Mouse (Mus musculus) cerebellum, adult 11-12 months (tissue): ENCODE results near the gene Tnf.

Source experiments
- DNase-seq: peaks from one replicate; pipeline ENCODE4 v3.0.0; 2022

The Tnf gene

DNA sequence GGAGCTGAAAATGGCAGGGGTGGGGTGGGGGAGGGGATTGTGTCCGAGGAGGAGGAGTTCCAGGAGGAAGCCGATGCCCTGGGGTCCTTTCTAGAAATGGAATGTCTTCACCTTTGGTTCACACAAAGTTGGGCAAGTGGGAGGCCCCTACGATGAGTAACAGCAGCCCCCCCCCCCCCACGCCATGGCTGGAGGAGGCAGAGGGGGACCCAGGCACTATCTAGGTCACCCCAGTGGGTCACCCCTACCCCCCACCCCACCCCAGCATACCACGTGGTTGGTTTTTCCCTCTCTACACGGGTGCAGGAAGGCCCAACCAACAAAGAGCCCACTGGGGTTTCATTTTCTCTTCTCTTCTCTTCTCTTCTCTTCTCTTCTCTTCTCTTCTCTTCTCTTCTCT lies 4.7 kb downstream of the Tnf start:
- no peak for DNase-seq

GRCm38 (mm10) chr17:35196321-35196641 lies 5.5 kb downstream of the Tnf start:
- no peak for DNase-seq

DNA sequence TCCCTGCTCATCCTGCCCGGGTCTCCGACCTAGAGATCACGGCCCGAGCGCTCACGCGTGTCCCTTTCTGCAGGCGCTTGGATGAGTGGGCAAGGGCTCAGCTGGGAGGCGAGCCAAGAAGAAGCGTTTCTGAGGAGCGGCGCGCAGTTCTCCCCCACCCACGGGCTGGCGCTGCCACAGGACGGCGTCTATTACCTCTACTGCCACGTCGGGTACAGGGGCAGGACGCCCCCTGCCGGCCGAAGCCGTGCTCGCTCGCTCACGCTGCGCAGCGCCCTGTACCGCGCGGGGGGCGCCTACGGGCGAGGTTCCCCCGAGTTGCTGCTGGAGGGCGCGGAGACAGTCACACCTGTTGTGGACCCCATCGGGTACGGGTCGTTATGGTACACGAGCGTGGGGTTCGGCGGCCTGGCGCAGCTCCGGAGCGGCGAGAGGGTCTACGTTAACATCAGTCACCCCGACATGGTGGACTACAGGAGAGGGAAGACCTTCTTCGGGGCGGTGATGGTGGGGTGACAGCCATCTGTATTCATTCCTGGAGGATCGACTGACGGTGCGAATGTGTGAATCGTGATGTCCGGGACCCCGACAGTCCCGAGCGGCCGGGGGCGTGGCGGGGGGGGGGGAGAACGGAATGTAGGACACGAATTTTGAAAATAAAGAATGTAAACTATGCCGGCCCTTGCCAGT lies 6.0 kb downstream of the Tnf start:
- DNase-seq: peak; percentile 41

DNA sequence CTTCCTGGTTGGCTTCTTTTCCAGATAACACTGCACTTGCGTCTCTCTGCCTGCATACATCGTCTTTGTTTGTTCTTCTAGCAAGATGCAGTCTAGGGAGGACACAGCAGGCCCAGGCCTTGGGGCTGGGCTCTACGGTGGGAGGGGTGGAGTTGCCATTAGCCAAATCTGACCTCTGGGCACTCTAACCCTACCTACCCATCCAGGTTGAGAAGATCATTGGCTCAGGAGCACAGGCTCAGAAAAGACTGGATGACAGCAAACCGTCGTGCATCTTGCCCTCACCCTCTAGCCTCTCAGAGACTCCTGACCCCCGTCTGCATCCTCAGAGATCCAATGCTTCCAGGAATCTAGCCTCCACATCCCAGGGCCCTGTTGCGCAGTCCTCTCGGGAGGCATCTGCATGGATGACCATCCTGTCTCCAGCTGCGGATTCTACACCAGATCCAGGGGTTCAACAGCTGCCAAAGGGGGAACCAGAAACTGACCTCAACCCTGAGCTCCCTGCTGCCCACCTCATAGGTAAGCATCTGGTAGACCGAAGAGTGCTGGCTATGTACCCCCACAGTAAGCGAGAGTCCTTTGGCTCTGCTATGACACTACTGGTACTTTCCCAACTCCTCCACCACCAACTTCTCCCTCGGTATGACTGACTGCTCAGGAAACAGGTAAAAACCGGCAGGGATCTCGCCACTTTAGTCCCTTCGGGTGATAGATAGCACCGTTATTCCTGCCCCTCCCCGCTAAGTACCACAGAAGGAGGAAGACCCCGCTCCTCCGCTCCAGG lies 6.8 kb downstream of the Tnf start:
- no peak for DNase-seq

- no peak for DNase-seq
Measured at GRCm38 (mm10) chr17:35193881-35194843, 7.6 kb downstream of the Tnf start, which contains the start of gene Ltb. Ltb (plus strand) TSS chr17:35194439.

DNA sequence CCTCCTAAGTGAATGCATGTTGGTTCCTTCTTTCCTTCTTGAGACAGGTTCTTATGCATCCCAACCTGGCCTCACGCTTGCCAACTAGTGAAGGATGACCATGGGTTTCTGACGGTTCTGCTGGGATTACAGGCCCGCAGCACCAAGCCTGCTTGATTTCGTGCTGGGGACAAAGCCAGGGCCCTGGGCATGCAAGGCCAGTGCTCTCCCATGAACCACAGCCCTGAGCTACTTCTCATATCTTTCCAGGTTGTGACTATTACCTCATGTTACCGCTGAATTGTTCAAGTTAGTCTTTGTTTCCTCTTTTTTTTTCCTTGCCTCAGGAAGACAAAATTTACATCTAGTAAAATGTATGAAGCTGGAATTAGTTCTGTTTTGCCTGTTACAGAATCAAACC lies 8.9 kb downstream of the Tnf start:
- no peak for DNase-seq

GRCm38 (mm10) chr17:35191723-35192122 lies 10.1 kb downstream of the Tnf start:
- DNase-seq: no peak

DNA sequence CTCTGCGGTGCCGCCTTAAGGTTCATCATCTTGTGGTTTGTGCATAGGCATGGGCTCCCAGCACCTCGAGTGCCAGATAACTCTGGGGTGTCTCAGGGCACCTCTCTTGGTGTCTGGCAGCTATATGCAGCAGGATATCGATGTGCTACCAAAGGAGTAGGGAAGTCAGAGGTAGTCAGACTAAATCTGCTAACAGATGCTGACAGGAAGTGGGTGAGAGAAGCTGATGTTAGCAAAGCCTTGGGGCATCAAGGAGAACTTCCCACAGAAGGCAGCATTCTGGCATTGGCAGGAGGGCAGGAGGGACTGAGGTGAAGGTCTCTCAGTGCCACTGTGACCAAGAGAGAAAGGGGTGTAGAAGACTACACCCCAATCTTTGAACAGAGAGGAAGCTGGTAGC lies 11.7 kb downstream of the Tnf start:
- no peak for DNase-seq

DNA sequence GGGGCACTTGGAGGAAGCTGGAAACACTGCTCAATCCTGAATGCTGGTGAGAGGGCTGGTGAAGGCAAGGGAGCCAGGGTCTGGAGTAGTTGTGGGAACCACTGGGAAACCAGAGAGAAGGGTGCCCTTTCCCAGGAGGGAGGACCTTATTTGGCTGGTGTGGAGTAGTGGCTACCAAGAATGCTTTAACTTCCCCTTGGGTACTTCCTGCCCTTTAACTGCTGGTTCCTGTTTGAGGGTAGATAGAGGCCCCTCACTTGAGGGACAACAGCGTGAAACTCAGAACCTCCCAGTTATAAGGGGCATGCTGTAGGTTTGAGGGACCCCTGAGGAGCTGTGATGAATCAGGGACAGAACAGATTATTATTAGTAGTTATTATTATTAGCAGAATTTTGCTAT lies 12.6 kb downstream of the Tnf start:
- DNase-seq: no peak

DNA sequence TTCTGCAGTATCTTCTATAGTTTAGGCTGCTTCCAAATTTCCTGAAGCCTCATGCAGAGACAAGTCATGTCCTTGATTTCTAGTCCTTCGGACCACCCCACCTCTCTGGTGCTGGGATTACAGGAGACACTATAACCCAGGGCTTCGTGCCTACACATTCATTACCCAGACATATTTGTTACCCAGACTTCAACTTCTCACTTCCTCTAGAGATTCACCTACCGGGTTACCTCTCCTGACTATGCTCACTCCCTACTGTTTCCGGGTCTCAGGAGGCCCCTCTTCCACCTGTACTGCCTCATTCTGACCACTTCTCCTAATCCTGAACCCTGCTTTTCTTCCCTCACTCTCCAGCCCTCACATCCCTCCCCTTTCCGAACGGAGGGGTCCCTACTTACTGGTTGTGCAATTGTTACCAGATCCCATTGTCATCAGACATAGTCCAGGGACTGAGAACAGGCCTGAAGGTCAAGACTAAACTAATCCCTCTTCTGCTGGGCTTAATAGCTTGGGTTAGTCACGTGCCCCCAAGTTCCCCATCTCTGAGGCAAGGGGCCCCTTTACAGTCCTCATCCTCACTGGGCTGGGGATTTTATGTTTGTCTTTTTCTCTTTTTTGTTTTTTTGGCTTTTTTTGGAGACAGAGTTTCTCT lies 13.7 kb downstream of the Tnf start, which contains the start of gene Lst1:
Lst1 (minus strand) TSS at position 481 of the 652 bp plus-strand sequence.
- no peak for DNase-seq

DNA sequence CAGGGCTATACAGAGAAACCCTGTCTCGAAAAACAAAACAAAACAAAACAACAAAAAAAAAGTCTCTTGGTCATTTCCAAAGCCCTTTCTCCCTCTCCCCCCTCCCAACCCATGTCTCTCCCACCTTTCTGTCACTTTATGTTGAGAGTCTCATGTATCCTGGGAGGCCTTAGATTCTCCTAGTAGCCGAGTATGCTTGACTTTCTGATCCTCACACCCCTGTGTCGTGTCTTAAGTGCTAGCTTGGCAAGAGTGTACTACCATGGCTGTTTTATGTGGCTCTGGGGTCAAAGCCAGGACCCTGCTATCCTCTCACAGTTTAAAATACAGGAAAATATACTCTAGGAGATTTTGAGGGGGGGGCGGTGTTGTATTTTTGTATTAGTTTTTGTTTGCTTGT lies 14.5 kb downstream of the Tnf start:
- no peak for DNase-seq

- DNase-seq: no peak
Measured at GRCm38 (mm10) chr17:35186681-35187080, 15.1 kb downstream of the Tnf start.

DNA sequence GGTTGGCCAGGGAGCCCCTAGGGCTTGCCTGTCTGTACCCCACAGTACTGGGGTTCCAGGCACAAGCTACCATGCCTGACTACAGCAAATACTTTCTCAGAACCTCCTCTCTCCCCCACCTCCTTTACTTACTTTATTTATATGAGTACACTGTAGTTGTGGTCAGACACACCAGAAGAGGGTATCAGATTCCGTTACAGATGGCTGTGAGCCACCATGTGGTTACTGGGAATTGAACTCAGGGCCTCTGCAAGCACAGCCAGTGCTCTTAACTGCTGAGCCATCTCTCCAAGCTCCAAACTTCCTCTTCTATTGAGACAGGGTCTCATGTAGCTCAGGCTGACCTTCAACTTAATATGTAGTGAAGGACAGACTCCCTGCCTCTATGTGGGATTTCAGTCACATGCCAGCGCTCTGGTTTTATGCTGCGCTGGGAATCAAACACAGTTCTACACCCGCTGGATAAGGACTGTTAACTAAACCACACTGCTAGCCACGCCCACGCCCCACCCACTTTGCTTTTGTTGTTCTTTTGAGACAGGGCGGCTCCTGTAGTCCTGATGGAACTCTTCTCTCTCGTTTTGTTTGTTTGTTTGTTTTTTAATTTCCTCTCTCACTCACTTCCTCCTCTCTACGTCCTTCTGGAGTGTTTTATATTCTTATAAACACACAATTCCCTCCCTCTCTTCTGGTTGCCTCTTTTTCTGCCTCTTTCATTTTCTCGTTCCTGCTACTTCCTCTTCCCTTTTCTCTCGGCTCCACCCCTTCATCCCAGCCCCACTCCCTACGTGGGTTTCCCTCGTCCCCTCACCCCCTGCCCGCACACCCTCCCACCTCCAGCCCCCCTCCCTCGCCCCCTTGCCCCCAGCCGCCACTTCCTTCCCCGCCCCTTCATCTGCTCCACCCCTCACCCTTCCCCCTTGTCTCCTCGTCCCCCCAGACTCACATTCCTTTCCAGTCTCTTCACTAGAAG lies 15.9 kb downstream of the Tnf start:
- DNase-seq: no peak

- no peak for DNase-seq
Measured at GRCm38 (mm10) chr17:35180093-35180492, 21.7 kb downstream of the Tnf start.

- DNase-seq: no peak
Measured at GRCm38 (mm10) chr17:35178528-35178927, 23.3 kb downstream of the Tnf start.

GRCm38 (mm10) chr17:35175968-35176367 lies 25.8 kb downstream of the Tnf start, which contains the start of gene Aif1:
Aif1 (minus strand) TSS chr17:35176068.
- no peak for DNase-seq

DNA sequence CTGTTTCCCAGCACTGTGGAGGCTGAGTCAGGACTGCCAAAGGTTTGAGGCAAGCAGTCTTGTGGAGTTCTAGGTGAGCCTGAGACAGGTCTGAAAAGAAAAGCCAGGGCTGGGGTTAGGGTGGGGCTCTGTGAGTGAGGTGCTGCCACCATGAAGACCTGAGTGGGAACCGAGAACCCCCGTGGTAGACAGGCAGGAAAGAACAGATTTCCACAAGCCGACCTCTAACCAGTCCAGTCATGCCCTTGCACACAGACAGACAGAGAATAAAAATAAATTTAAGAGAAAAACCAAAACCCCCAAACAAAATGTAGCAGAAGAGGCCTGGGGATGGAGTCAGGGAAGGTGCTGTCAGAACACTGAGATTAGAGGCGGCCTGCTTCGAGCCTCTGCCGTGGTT lies 26.4 kb downstream of the Tnf start:
- DNase-seq: no peak

- no peak for DNase-seq
Measured at GRCm38 (mm10) chr17:35174201-35174977, 27.4 kb downstream of the Tnf start.

DNA sequence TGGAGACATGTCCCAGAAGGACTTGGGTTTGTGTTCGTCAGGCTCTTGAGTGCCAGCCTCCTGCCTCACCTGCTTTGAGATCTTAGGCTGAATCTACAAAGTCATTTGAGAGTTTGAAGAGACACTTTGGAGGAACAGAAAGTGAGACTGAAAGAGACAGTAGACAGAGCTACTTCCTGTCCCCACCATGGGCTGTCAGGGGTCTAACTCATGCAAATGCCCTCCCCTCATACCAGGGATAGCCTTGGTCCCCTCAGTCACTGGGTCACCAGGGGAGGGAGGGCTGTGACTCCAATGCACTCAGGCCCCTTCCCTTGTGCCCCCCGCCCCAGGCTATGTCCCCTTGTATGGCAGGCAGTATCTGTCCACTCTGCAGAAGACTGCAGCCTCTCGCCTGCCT lies 28.5 kb downstream of the Tnf start:
- no peak for DNase-seq

DNA sequence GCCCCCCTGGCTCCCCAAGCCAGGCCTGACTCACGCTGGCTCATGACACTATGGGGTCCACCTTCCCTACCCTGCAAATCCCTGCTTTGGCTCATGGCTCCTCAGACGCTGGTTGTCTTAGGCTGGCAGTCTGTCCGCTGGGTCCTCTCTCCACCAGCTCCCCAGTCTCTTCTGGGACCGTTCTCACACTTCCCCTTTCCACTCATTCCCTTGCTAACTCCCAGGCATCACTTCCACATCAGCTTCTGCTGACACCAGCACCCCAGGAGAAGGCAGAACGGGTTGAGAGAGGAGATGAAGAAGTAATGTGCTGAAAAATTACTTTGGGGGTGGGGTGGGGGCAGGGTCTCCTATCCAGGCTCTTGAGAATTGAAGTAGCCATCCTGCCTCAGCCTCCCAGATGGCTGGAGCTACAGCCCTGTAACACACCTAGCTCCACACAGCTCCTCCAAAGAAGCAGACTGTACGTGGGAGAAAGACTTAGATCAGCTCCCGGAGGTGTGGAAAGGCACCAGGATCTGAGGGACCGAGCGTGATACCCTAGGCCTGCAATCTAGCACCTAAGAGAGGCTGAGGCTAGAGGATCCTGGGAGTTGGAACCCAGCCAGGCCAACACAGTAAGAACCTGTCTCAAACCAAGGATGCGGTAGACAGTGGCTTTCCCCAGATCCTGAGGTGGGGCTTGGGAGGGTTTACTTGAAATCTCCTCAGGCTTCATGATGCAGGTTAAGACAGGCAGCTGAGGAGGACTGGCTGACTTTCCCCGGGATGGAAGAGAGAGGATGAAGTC lies 29.2 kb downstream of the Tnf start:
- no peak for DNase-seq
